Mouse (Mus musculus): ENCODE data around the gene Olfr316.

GRCm38 (mm10) chr11:58803871-58804270, 51.3 kb downstream of the Olfr316 start:
- TF ChIP-seq CTCF (IDR thresholded peaks at IDR 0.05; ENCODE audit: control insufficient read depth, insufficient read depth, insufficient read length): no peak
- no peak for TF ChIP-seq MYOG (IDR thresholded peaks at IDR 0.05; ENCODE audit: control insufficient read depth, extremely low read depth, insufficient read length)
- TF ChIP-seq MAX (IDR thresholded peaks at IDR 0.05): no peak
- no peak for TF ChIP-seq MYOD1 (IDR thresholded peaks at IDR 0.05; ENCODE audit: control insufficient read depth, insufficient read length, low read depth)
- TF ChIP-seq USF1 (IDR thresholded peaks at IDR 0.05; ENCODE audit: low read depth): no peak
